Mouse (Mus musculus) gastrocnemius, postnatal 10 days (tissue): ENCODE measurements around the gene Zfp770. TPM values are rescaled to one million over a fixed set of nuclear protein-coding genes. Genes with fewer than 3 reads are reported as not detected.
"Not testable (repeated sequence)": the region's sequence is repeated elsewhere in the genome, so short reads cannot be mapped to it uniquely, and the experiment has no call there.

ENCODE experiments used
- DNase-seq: peaks from one replicate; pipeline ENCODE4 v3.0.0; 2021; ENCODE audit warnings: mixed read lengths
- long read RNA-seq, 2 experiments: library from polyadenylated mRNA; stranded (forward); transcript quantifications; one replicate each; pipeline ENCODE4 v2.0.0; 2021
- total RNA-seq, 2 experiments: library from RNA; stranded (reverse); gene quantifications; 2 replicates each; pipeline ENCODE4 v1.2.3; 2021

Gene Zfp770
- 10 to 100 TPM; 10.7 to 11.9 TPM for total RNA-seq
- long read RNA-seq, experiment 1, full-length matches to known transcripts = 1 of 1 reads
- long read RNA-seq, experiment 1, partial matches to known transcripts = 0 of 1 reads
- long read RNA-seq, experiment 1, other reads (novel, unspliced or antisense) = 0 of 1 reads
- long read RNA-seq, experiment 2, partial matches to known transcripts = 0 of 2 reads
- long read RNA-seq, experiment 2, other reads (novel, unspliced or antisense) = 2 of 2 reads

DNA sequence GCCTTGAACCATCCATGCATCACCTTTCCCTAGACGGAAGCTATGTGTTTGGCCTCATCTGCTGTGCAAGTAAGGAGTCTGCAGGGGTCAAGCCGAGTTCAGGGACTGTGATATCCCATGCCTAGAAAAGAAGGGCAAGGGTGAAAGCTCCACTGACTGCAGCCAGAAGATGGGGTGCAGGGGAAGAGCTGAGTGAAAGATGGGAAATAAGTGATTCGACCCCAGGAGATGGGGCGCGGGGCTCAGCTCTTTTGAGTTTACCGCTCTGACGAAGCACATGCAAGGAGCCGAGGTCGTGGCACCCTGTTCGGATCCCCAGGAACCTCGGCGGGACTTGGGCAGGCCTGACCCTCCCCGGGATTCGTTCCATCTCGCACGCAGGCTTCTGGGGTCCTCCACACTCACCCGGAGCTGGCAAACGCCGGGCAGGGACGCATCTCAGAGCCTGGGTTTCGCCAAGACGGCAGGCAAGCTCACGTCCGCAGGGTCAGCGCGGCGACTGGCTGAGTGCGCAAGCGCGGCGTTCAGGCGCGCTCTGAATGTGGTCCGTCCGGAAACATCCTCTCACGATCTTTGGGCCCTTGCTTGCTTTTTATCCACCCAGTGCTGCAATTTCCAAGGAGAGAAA is at the start of gene Zfp770:
Gene Zfp770 (minus strand): TSS at position 538 of the 628 bp plus-strand sequence.
- peak; percentile 76 for DNase-seq

DNA sequence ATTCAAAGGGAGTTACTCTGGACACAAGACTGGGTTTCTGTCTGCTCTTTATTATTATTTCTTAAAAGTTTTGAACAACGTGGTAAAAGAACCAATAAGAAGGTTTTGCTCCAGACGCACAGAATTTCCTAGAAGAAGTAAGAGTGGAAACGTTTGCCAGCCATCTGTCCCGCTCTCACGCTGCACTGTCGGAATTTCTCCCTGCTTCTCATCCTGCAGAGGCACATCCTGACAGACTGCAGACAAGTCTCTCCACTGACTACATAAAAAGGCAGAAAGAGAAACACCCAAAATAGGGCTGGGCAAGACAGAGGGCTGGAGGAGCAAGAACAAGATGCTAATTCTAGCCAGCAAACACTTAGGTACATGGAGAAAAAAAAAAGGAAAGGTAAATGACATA is 48.2 kb upstream of the Zfp770 start:
- DNase-seq = no peak

DNA sequence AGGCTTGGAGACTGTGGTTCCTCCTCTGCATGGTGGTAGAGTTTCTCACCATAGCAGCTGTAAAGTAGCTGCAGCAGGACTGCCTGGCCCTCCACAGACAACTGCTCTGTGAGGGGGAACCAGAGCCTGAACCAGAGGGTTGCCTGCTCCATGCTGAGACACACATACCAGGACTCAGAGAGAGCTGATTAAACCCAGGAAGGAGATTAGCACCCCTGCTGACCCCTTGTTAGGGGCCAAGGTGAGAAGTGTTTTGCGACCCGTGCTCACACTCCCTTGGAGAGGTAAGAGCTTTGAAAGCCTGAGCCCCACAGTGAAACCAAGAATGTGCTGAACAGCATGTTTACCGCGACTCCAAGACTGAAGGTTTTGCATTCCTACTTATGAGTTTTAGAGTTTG is 36.4 kb upstream of the Zfp770 start:
- DNase-seq = no peak

DNA sequence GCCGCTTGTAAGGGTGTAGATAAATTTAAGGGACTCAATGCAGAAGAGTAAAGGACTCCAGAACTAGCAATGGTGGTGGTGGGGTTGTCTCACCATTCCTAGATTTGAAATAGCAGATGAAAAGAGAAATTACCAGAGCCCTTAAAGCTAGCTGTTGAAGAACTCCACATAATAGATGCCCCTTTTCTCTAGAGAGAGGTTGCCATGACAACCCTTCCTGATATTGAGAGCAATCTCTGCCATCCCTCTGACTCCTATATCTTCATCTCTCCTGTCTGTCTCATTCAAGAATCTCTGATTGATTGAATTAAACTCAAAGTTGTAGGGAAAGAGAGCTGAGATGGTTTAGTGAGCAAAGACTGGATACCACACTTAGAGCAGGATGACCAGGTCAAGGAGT is 35.3 kb upstream of the Zfp770 start:
- DNase-seq = no peak

DNA sequence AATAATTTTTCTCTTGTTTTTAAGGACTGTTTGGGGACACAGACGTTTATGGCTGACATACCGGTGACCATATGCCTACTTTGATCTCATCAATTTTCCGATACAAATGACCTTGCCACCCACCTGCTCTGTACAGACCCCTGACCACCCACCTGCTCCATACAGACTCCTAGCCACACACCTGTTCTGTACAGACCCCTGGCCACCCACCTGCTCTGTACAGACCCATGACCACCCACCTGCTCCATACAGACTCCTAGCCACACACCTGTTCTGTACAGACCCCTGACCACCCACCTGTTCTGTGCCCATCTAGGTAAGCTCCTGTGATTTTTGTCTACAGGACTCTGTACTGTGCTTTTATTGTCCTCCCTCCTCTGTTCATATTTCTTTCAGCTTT is 34.3 kb upstream of the Zfp770 start:
- no peak for DNase-seq

DNA sequence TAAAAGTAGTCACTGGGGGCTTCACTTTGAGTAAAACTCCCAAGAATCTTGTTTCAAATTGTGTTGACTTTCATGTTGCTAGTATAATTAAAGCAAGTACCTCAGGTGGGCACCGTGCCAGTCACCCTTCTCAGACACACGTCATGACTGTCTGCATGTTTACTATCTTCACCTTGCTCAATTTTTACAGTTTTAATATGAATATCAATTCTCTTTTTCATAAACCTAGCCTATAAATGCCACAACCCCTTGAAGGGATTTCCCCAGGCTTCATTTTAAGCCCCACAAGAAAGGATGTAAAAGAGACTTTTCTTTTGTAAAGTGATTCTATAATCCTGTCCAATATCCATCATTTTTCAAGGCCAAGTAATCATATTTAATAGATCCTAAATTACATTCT is 30.0 kb upstream of the Zfp770 start:
- no peak for DNase-seq

DNA sequence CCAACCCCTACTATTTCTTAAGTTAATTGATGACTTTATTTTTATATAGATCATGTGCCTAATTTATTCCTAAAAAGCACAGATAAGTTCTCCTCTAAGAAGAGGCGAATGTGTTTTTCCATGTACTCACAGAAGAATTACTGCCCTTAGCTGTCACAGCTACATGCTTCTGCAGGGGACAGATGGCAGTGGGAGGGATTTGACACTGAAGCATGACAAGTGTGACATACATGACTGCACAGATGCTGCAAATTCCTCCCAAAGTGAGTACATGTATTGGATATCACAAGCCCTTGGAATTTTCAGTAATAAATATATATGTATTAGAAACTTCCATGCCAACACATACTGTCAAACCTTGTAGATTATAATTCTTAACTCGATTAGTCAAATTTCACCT is 27.4 kb upstream of the Zfp770 start:
- DNase-seq = no peak

DNA sequence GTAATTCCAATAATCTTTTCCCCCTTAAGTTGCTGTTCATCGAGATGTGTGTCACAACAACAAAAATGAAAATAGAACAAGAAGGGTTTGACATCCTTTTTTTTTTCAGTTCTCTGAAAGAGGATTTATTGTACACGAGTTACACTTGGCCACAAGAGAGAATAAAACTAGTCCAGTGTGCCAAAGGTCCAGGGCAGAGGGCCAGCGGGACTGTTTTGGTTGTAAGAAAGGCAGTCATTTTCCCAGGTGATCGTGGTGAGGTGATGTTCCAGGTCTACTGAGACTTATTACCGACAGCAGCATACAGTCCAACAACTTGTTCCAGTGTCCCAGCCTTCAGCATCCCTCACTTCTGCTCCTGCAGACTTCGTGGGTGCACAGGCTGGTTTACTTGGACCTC is 3.8 kb upstream of the Zfp770 start:
- DNase-seq = no peak

DNA sequence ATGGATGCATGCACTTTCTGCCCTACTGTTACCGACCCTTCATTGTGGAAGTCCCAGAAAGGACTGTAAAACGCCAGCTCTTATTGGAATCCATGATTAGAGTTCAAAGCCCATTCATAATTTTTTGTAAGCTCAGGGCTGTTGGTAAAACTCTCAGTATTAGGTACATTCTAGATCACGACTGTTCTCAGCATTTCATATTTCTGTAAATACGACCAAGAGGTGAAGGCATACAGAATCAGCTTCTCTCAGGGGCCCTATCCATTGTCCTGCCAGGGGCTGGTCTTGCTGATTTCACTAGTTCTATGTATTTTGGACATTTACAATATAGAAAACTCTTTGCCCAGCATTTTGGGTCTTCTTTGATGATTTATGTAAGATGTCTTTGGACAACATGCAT is 305 bp upstream of the Zfp770 start:
- no peak for DNase-seq

DNA sequence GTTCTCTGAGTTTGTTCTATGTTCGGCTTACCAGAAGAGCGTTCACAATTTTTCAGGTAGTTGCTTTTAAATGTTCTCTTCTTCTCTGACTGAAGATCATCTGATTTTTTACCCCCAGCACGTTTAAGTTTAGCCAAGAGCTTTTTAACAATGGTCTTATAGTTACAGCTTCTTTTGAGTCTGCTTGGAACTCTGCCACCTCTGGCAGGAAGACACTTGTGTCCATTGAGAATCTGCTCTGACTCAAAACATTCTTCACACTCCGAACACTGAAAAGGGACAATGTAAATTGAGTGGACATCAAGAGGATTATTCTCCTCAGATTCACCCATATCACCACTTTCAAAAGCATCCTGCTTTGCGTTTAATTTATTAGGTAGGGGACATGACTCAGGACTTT is 4.8 kb downstream of the Zfp770 start:
- no peak for DNase-seq

DNA sequence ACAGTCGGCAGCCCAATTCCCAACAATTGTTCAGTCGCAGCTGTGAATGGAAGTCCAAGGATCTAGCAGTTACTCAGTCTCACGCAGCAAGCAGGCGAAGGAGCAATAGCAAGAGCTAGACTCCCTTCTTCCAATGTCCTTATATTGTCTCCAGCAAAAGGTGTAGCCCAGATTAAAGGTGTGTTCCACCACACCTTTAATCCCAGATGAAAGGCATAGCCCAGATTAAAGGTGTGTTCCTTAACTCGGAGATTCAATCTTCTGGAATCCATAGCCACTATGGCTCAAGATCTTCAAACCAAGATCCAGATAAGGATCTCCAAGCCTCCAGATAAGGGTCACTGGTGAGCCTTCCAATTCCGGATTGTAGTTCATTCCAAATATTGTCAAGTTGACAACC is 14.3 kb downstream of the Zfp770 start, which contains the start of gene Aqr:
Gene Aqr (minus strand): TSS at position 101 of the 400 bp plus-strand sequence.
- DNase-seq = not testable (repeated sequence)

DNA sequence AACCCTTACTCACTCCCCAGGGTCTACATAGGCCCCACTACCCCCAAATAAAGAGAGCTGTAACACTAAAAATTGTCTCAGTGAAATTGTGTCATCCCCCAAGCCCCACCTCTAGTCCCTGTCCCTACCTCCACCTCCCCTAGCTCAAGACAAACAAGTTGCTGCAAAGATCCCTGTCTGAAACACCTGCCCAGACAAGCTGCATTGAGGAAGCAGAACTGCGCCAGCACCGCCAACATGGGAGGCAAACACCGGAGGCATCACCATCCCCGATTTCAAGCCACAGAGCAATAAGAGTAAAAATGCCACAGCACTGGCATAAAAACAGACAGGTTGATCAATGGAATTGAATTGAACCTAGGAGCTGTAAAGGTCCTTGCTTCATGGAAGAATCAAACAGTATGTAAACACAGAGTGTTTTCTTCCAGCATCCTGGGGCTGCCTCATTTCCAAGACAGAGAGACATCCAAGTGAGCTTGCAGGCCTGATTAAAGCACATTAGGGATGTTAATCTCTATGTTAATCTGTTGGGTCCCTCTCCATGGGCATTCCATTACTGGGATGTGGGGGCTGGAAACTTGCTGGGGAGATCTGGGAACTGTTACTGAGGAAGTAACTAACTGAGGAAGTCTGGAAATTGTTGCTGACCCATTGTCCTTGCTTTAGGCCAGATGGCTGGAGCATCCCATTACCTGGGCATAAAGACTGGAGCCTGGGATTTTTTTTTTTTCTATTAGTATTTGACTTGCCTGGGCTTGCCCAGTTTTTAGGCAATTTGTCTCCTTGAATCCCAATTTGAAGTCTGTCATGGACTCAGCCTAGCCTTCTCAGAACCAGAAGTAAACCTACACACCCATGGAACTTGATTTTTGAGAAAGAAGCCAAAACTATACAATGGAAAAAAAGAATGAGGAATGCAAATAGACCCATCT is 23.2 kb downstream of the Zfp770 start:
- DNase-seq = no peak

DNA sequence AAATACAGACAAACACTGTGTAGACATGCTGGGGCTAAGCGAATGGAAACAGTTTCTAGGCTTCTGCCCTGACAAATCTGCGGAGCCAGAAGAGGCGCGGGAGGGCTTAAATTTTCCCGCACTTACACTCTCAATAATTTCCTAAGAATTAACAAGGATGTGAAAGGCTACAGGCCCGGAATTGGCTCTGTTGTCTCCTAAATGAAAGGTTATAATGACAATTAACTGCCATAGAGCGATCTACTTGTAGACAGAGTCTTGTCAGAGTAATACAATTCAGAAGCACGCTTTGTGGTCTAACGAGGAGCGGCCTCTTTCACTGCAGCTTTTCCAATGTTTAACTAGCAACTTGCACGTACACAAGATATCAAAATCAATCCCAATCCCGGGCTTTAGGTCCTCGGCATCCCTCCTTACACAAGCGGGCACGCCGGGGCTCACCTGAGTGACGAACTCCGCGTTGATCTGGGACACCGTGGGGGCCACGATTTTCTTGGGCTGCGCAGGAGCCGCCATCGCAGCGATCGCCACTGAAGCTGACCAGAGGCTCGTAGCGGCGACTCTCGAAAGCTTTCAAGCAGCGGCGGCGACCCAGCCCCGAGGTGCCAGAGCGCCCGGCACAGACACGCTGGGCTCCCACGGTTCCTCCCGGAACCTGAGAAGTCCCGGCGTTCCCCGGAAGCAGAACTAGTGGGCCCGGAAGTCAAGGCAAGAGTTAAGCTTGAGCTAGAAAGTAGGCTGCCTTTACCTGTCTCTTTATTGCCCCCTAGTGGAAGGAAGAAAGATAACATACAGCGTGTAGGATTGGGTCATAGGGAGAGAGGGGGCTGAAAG is 26.4 kb downstream of the Zfp770 start:
- DNase-seq = peak; percentile 70

DNA sequence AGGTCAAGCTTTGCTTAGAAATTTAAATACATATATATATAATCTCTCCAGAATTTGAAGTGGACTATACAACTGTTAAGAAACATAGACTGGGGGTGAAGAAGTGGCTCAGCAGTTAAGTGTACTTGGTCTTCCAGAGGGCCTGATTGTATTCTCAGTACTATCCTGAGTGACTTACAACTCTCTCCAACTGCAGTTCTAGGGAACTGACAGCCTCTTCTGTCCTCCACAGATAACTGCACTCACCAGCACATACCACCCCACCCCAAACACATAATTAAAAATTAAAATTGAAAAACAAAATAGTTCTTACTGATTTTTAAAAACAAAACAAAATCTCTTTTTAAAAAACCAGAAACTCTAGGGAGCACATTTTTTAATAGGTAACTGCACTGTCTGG is 28.0 kb downstream of the Zfp770 start:
- no peak for DNase-seq

DNA sequence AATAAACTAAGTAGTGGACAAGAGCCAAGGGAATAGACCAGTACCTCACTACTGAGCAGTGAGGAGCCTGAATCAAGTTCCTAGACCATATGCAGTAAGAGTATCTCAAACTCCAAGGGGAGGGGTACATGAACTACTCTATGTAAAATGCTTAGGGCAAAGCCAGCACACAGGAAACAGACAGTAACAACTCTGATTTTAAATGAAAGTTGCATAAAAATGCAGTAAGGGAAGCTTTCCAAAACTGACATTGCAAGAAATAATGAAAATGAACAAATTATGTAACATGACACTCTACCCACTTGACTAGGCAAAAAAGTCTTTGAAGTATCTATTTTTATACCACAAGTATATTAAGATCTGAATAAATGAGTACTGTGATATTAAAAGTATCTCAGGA is 33.4 kb downstream of the Zfp770 start:
- no peak for DNase-seq

DNA sequence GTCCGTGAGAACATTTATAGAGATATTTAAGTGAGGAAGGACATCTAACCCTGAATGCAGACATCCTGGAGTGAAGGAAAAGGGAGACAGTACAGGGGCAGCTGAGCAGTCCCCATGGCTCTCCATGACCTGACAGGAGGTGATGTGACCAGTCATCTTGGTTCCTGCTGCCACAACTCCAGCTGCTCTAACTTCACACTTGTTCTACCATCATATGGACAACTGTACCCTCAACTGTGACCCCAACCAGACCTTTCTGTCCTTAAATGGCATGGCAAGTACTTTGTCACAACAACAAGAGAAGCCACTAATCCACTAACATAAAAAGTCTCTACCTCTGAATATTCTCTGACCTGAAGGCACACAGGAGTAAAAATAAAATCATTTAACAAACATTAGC is 39.3 kb downstream of the Zfp770 start:
- no peak for DNase-seq

DNA sequence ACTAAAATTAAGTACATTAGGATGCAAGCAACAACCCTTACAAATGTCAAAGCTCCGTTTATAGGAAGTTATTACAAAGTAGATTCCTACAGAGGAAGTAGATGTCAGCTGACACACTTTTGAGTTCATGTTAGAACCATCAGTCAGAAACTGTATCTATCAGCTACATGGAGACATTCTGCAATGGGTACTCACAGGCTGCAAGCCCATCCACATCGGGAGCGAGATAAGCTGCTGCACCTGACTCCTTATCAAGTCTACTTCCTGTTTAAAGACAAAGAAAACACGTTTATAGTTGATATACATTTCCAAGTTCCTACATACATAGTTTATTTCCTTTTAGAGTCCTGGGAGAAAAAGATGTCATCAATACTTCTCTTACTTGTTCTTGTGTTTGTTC is 43.9 kb downstream of the Zfp770 start:
- DNase-seq = no peak

DNA sequence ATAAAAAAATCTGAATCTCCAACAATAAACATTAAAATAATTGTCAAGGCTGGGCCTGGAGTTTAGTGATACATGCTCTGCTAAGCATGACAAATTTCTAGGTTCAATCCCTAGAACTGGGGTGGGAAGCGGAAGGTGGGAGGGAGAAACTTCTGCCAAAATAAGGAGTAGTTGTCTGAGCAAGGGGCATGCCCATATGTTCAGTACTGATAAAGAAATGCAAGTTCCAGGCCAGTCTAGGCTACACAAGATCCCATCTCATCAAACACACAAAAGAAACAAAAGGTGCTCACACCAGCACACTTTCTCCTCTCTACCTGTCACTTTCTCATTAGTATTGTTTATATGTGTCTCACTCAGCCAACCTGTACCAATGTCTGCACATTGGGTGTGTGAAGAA is 44.6 kb downstream of the Zfp770 start:
- DNase-seq = no peak

DNA sequence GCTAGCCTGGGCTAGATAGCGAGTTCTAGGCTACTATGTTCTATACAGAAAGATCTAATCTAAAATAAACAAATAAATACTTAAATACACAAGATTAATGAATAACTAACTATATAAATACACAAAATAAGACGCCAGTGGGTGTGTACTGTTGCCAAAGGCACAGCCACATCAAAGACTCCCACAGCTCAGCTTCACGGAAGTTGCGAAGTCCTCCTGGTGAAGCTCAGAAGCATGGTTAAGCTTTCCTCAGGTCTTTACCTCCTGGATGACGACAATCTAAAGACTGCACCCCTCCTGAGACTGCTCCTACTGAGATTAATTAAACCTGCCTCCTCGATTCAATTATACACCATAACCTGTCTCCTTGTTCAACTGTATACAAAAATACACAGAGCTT is 48.0 kb downstream of the Zfp770 start:
- DNase-seq = no peak

DNA sequence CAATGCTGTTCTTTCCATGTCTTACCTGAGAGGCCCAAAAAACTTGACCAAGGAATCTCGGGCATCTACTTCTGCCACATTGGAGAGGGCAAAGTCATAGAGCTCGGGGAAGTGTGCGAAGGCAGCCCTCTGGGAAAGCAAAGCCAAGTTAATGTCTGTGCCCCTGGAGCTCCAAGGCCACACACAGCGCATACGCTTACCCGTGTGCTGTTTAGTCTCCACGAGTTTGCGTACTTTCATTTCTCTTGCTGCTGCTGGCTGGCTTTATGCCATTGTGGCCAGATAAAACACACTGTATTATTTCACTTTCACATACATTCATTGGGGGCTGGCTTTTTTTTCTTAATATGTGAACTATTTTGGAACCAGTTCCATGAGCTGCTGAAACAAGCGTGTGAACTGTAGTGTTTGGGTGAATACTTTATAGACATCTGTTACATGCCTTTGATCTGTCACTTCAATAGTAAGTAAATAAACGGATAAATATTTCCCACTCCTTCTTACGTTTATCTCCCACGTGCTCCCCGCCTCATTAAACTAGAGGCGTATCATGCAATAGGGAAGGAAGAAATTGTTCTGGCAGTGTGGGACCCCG is 54.3 kb downstream of the Zfp770 start:
- DNase-seq = no peak

DNA sequence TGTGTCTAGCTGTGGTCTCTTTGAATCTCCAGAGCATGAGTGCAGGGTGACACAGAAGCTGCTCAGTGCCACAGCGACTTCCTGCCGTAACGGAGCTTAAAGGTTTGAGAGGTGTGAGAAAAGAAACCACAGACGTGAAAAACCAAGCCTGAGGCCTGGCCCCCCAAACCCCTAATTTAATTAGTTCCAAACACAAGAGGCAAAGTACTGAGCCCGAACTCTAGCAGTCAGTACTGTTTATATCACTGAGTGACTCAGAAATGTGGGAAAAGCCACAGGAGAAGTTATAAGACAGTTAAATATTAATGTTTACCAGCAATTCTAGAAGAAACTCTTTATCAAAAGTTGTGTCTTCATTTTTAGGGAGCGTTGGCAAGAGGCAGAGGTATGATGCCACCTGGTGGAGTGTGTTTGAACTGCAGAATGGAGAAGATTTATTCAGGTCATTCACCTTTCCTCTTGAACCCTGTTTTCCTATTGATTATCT is 55.9 kb downstream of the Zfp770 start:
- peak; percentile 30 for DNase-seq

DNA sequence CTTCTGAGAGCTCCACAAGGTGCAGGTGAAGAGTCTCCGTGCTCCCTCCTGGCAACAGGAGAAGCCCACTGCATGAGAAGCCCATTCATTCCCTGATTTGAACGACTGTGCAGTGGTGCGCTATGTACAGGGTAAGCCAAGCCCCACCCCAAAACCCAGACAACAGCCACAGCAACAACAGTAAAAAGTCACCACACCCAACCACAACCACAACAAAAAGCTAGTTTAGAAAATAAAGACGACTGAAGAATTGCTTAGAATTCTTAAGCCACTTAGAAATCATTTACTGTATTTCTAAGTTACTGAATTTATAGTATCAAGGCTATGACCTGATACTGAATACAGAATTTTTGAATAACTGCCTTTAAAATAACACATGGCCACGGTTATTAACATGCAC is 56.4 kb downstream of the Zfp770 start:
- no peak for DNase-seq
